Mouse (Mus musculus) bone marrow, adult 2 months (tissue): ENCODE results near the gene Tacc2.

Source experiments
- CTCF ChIP-seq: fragments of 200-500 bp; IDR thresholded peaks from 2 replicates; pipeline ENCODE4 v1.5.1; 2011; ENCODE audit warnings: low read length, control low read depth; ENCODE audit not compliant: control insufficient read depth, insufficient read depth
- POLR2A ChIP-seq: fragments of 200-500 bp; IDR thresholded peaks from 2 replicates; pipeline ENCODE4 v1.6.1; 2011; ENCODE audit warnings: low read depth, mild to moderate bottlenecking, control low read depth, low read length, borderline replicate concordance; ENCODE audit not compliant: control insufficient read depth

DNA sequence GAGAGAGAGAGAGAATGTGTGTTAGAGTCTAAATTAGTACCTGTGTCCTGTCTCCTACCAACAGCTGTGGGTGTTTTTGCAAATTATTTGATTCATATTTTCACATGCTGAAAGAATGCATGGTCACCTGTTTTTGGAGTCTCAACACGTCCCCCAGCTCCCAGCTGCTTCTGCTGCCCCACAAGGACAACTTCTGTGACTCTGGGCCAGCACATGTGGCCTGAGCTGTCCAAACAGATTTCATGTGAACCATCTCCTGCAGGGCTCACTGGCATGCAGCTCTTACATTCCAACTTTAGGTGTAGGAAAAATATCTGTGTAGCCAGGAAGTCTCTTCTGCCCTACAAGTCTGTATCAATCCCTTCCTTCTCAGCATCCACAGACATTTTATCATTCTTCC is 51.4 kb downstream of the Tacc2 start:
- TF ChIP-seq POLR2A (no peak), CTCF (no peak)
